Mouse (Mus musculus): ENCODE measurements around the gene Ugt1a6b. TPM values are rescaled to one million over a fixed set of nuclear protein-coding genes. Genes with fewer than 3 reads are reported as not detected.
"Not testable (repeated sequence)": the region's sequence is repeated elsewhere in the genome, so short reads cannot be mapped to it uniquely, and the experiment has no call there.

Gene Ugt1a6b
- polyA plus RNA-seq, 2 experiments = 0.24 to 1.0 TPM

DNA sequence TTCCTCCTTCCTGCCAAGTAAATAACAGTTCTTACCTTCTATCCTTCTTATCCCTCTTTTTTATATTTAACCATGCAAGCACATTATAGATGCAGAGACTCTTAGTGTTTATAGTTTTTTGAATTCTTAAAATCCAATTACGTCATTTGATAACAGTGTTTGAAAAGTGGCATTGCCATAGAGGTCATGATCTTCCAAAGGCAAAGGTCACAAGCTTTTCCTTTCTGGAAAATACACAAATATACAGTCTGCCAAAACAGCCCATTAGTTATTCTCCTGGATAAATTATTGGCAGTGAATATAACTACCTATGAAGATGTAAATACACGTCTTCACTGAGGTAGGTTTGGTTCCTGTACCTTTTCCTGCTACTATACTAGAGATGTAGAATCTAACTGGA lies 28.6 kb upstream of the Ugt1a6b start:
- Histone ChIP-seq H3K9ac (ENCODE audit: low read depth, low read length, severe bottlenecking) (no peak overlapping the region), H3K36me3 (ENCODE audit: control insufficient read depth, insufficient read depth, low read length) (no peaks in the 10 kb centered on the region), H3K4me3 (replicated peaks; ENCODE audit: low read length) (no peak overlapping the region), H3K9me3 (ENCODE audit: control insufficient read depth, low read length) (no peaks in the 10 kb centered on the region), H3K4me1 (ENCODE audit: control insufficient read depth, insufficient read depth, low read length) (no peaks in the 10 kb centered on the region), H3K27me3 (ENCODE audit: control insufficient read depth, insufficient read depth, low read length) (no peaks in the 10 kb centered on the region), H3K4me2 (replicated peaks; ENCODE audit: low read depth, low read length, severe bottlenecking) (no peak overlapping the region), H3K27ac (replicated peaks; ENCODE audit: low read depth, low read length) (no peak overlapping the region)
- 86% methylated on average over 2 of the region's 2 CpGs for WGBS
- DNase-seq (ENCODE audit: low spot score) = no peak
- ATAC-seq (ENCODE audit: low FRiP score, low read depth) = no peak
- no peak for TF ChIP-seq POLR2A (IDR thresholded peaks at IDR 0.05; ENCODE audit: borderline replicate concordance, extremely low read depth, insufficient read depth, insufficient read length)

DNA sequence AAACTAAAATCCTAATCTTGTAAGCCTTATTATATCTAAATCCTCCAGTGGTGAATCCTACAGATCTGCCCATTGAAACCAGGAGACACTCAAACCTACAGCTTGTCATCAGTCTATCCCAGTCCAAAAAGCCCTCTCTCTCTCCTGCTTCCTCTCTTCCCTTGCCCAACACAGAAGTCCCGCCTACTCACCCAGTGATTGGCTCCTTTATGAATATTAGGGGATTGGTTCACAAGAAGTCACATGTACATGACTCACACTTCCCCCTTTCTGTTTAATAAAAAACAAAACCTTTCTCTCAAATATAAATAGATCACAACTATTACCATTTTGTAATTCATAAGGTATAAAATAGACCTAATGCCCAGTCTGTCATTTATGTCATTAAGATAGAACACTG lies 25.9 kb upstream of the Ugt1a6b start:
- H3K4me1 ChIP-seq (ENCODE audit: control insufficient read depth, insufficient read depth, low read length) = no peaks in the 10 kb centered on the region
- no peaks in the 10 kb centered on the region for H3K9me3 ChIP-seq (ENCODE audit: control insufficient read depth, low read length)
- TF ChIP-seq POLR2A (IDR thresholded peaks at IDR 0.05; ENCODE audit: borderline replicate concordance, extremely low read depth, insufficient read depth, insufficient read length) = no peak
- DNase-seq (ENCODE audit: low spot score) (no peak), ATAC-seq (ENCODE audit: low FRiP score, low read depth) (no peak)
- 92% methylated on average over 1 of the region's 1 CpGs for WGBS
- no peak overlapping the region for H3K9ac ChIP-seq (ENCODE audit: low read depth, low read length, severe bottlenecking)
- no peak overlapping the region for H3K27ac ChIP-seq (replicated peaks; ENCODE audit: low read depth, low read length)
- no peak overlapping the region for H3K4me3 ChIP-seq (replicated peaks; ENCODE audit: low read length)
- no peaks in the 10 kb centered on the region for H3K27me3 ChIP-seq (ENCODE audit: control insufficient read depth, insufficient read depth, low read length)
- H3K36me3 ChIP-seq (ENCODE audit: control insufficient read depth, insufficient read depth, low read length) = no peaks in the 10 kb centered on the region
- no peak overlapping the region for H3K4me2 ChIP-seq (replicated peaks; ENCODE audit: low read depth, low read length, severe bottlenecking)

DNA sequence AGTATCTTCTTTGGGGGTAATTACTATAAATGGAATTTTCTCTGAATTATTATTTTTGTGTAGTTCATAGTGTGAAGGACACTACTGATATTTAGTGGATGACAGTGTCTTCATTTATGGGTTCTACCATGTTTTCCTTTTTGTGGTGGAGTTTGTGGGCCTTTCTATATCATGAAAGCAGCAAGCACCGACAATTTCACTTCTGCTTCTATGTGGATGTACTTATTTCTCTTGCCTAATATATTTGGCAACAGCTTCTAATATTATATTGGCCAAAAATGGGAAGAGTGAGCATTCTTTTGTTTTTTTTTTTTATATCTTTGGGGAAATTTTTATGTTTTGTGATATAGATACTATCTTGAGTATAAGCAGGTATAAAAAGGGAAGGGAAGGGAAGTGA lies 21.4 kb upstream of the Ugt1a6b start:
- H3K4me1 ChIP-seq (ENCODE audit: control insufficient read depth, insufficient read depth, low read length) = no peaks in the 10 kb centered on the region
- H3K36me3 ChIP-seq (ENCODE audit: control insufficient read depth, insufficient read depth, low read length) = no peaks in the 10 kb centered on the region
- H3K27ac ChIP-seq (replicated peaks; ENCODE audit: low read depth, low read length) = no peak overlapping the region
- no peak overlapping the region for H3K4me3 ChIP-seq (replicated peaks; ENCODE audit: low read length)
- no peak for TF ChIP-seq POLR2A (IDR thresholded peaks at IDR 0.05; ENCODE audit: borderline replicate concordance, extremely low read depth, insufficient read depth, insufficient read length)
- no peak overlapping the region for H3K4me2 ChIP-seq (replicated peaks; ENCODE audit: low read depth, low read length, severe bottlenecking)
- H3K27me3 ChIP-seq (ENCODE audit: control insufficient read depth, insufficient read depth, low read length) = no peaks in the 10 kb centered on the region
- no peak for DNase-seq (ENCODE audit: low spot score)
- WGBS = 85% methylated on average over 1 of the region's 1 CpGs
- no peak for ATAC-seq (ENCODE audit: low FRiP score, low read depth)
- no peak overlapping the region for H3K9ac ChIP-seq (ENCODE audit: low read depth, low read length, severe bottlenecking)
- H3K9me3 ChIP-seq (ENCODE audit: control insufficient read depth, low read length) = no peaks in the 10 kb centered on the region

DNA sequence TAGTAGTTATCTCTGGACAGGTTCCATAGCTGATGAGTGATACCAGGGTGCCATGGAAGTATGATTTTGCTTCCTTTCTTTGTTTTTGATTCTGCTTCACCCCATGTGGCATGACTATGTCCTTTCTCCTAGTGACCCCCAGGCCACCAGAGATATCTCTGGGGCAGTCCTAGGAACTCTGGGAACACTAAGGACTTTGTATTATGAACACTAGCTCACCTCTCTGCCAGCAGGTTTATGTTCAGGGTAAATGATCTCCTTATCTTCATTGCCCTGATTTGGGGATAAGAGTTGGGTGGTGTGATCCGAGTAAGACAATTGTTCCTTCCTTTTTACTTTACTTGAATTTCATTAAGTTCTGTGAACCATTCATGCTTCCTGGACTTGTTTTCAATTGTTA lies 16.9 kb upstream of the Ugt1a6b start:
- TF ChIP-seq POLR2A (IDR thresholded peaks at IDR 0.05; ENCODE audit: borderline replicate concordance, extremely low read depth, insufficient read depth, insufficient read length) = no peak
- Histone ChIP-seq H3K27ac (replicated peaks; ENCODE audit: low read depth, low read length) (no peak overlapping the region), H3K4me3 (replicated peaks; ENCODE audit: low read length) (no peak overlapping the region), H3K36me3 (ENCODE audit: control insufficient read depth, insufficient read depth, low read length) (no peaks in the 10 kb centered on the region), H3K4me1 (ENCODE audit: control insufficient read depth, insufficient read depth, low read length) (no peaks in the 10 kb centered on the region), H3K4me2 (replicated peaks; ENCODE audit: low read depth, low read length, severe bottlenecking) (no peak overlapping the region), H3K27me3 (ENCODE audit: control insufficient read depth, insufficient read depth, low read length) (no peaks in the 10 kb centered on the region), H3K9ac (ENCODE audit: low read depth, low read length, severe bottlenecking) (no peak overlapping the region), H3K9me3 (ENCODE audit: control insufficient read depth, low read length) (no peaks in the 10 kb centered on the region)
- 72% methylated on average over 1 of the region's 1 CpGs for WGBS
- DNase-seq (ENCODE audit: low spot score) (no peak), ATAC-seq (ENCODE audit: low FRiP score, low read depth) (no peak)

DNA sequence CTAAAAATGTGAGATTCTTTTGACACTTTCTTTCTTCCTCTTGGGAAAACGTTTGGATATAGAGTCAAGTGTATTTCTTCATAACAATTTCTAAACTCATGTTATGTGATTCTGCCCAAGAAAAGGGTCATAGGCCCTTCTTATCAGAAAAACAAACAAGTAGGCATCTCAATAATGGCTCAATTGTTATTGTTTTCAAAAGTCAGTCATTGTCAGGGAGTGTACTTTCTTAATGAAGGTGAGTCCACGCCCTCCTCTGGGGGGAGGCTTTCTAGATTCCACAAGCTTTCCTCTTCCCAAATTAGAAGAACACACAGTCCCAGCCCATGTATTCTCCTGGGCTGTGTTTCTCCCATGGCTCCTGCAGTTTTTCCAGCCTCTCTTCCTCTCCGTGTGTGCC lies 15.5 kb upstream of the Ugt1a6b start, which contains the start of gene Ugt1a8:
Ugt1a8 (plus strand) TSS at position 301 of the 400 bp plus-strand sequence.
- H3K4me3 ChIP-seq (replicated peaks; ENCODE audit: low read length) = no peak within 1 kb of the TSS
- WGBS = 76% methylated on average over 3 of the region's 3 CpGs
- H3K27me3 ChIP-seq (ENCODE audit: control insufficient read depth, insufficient read depth, low read length) = no peaks in the 10 kb centered on the region

DNA sequence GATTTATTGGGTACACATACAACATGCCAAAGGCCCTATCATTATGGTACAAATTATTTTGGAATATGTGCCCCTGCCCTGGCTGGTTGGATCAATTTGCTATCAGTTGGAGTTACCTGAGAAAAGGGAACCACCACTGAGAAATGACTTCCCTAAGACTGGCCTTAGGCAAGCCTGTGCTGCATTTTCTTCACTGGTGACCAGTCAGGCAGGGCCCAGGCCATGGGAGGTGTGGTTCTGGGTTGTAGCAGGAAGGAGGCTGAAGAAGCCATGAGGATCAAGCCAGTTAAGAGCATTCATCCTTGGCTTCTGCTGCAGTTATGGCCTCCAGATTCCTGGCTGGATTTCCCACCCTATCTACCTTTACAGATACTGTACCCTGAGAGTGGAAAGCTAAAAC lies 10.7 kb upstream of the Ugt1a6b start:
- H3K9ac ChIP-seq (ENCODE audit: low read depth, low read length, severe bottlenecking) = no peak overlapping the region
- H3K4me3 ChIP-seq (replicated peaks; ENCODE audit: low read length) = no peak overlapping the region
- no peaks in the 10 kb centered on the region for H3K36me3 ChIP-seq (ENCODE audit: control insufficient read depth, insufficient read depth, low read length)
- H3K9me3 ChIP-seq (ENCODE audit: control insufficient read depth, low read length) = no peaks in the 10 kb centered on the region
- TF ChIP-seq POLR2A (IDR thresholded peaks at IDR 0.05; ENCODE audit: borderline replicate concordance, extremely low read depth, insufficient read depth, insufficient read length) = no peak
- peaks cover 10% of the 10 kb centered on the region for H3K4me1 ChIP-seq (ENCODE audit: control insufficient read depth, insufficient read depth, low read length)
- H3K27ac ChIP-seq (replicated peaks; ENCODE audit: low read depth, low read length) = no peak overlapping the region
- DNase-seq (ENCODE audit: low spot score) (no peak), ATAC-seq (ENCODE audit: low FRiP score, low read depth) (no peak)
- H3K4me2 ChIP-seq (replicated peaks; ENCODE audit: low read depth, low read length, severe bottlenecking) = no peak overlapping the region
- no peaks in the 10 kb centered on the region for H3K27me3 ChIP-seq (ENCODE audit: control insufficient read depth, insufficient read depth, low read length)

More for the DNA sequence above, 15.5 kb upstream of the Ugt1a6b start, which contains the start of gene Ugt1a8:
- TF ChIP-seq POLR2A (IDR thresholded peaks at IDR 0.05; ENCODE audit: borderline replicate concordance, extremely low read depth, insufficient read depth, insufficient read length) = no peak
- Histone ChIP-seq H3K4me2 (replicated peaks; ENCODE audit: low read depth, low read length, severe bottlenecking) (no peak within 1 kb of the TSS), H3K36me3 (ENCODE audit: control insufficient read depth, insufficient read depth, low read length) (no peaks in the 10 kb centered on the region), H3K9me3 (ENCODE audit: control insufficient read depth, low read length) (no peaks in the 10 kb centered on the region), H3K9ac (ENCODE audit: low read depth, low read length, severe bottlenecking) (no peak within 1 kb of the TSS), H3K4me1 (ENCODE audit: control insufficient read depth, insufficient read depth, low read length) (no peaks in the 10 kb centered on the region), H3K27ac (replicated peaks; ENCODE audit: low read depth, low read length) (no peak within 1 kb of the TSS)
- DNase-seq (ENCODE audit: low spot score) = no peak
- ATAC-seq (ENCODE audit: low FRiP score, low read depth) = no peak

DNA sequence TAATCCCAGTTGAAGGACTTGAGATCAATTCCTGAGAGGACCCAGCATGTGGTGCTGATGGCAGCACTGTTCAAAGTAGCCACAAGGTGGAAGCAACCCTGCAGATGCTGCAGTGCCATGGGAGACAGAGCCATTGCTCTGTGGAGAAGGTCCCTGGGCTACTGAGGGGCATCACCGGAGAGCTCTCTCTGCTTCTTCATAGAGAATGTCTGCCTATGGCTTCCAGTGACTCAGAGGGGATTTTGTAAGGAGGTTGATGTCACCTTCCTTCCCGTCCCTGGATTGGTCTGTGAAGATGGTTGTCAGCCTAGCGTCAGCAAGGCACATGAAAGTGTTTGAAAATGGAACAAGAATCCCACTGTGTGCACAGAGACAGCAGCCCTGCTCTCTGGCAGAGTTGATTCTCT lies 8.8 kb upstream of the Ugt1a6b start:
- H3K4me2 ChIP-seq (replicated peaks; ENCODE audit: low read depth, low read length, severe bottlenecking); H3K36me3 ChIP-seq (ENCODE audit: control insufficient read depth, insufficient read depth, low read length); H3K9ac ChIP-seq (ENCODE audit: low read depth, low read length, severe bottlenecking); ATAC-seq (ENCODE audit: low FRiP score, low read depth); H3K4me3 ChIP-seq (replicated peaks; ENCODE audit: low read length); DNase-seq (ENCODE audit: low spot score); H3K27me3 ChIP-seq (ENCODE audit: control insufficient read depth, insufficient read depth, low read length); H3K9me3 ChIP-seq (ENCODE audit: control insufficient read depth, low read length): not testable (repeated sequence)
- Histone ChIP-seq H3K27ac (replicated peaks; ENCODE audit: low read depth, low read length) (0 out of 2 replicates have a peak overlapping the region, but pooled peaks have one; percentile 86), H3K4me1 (ENCODE audit: control insufficient read depth, insufficient read depth, low read length) (peaks cover 10% of the 10 kb centered on the region)
- WGBS = 83% methylated on average over 3 of the region's 3 CpGs

Measured in limb, embryonic 14.5 days (tissue).